Mouse (Mus musculus): Measurements from ENCODE around the gene Atp7b. TPM values are rescaled to one million over a fixed set of nuclear protein-coding genes. Genes with fewer than 3 reads are reported as not detected.
A peak's percentile ranks its signal among the peaks of the same experiment; 100 is the strongest.

The Atp7b gene
- polyA plus RNA-seq, 1 experiment from 2014 or later, result 2.3 TPM

- Histone ChIP-seq H3K27me3 (ENCODE audit: control insufficient read depth, insufficient read depth, low read length) (peaks cover 19% of the 10 kb centered on the region), H3K4me2 (ENCODE audit: low read depth, low read length, severe bottlenecking) (0 out of 2 replicates have a peak overlapping the region, but pooled peaks have one; percentile 11), H3K36me3 (ENCODE audit: control insufficient read depth, insufficient read depth, low read length) (no peaks in the 10 kb centered on the region), H3K27ac (ENCODE audit: low read depth, low read length) (no peak overlapping the region), H3K9me3 (ENCODE audit: control insufficient read depth, low read length) (no peaks in the 10 kb centered on the region), H3K4me3 (ENCODE audit: low read depth, low read length) (no peak overlapping the region), H3K4me1 (replicated peaks; ENCODE audit: control insufficient read depth, insufficient read depth, low read length) (no peaks in the 10 kb centered on the region; the same call in 1 of the 2 replicates), H3K9ac (ENCODE audit: low read length) (no peak overlapping the region)
- ATAC-seq (replicated peaks; ENCODE audit: low FRiP score) (peak; percentile 89), DNase-seq (ENCODE audit: low spot score) (peak; percentile 74)
- 35% methylated on average over 24 of the region's 24 CpGs for WGBS
Measured at GRCm38 (mm10) chr8:22013034-22013707, 46.9 kb downstream of the Atp7b start.

- Histone ChIP-seq H3K27ac (ENCODE audit: low read depth, low read length) (no peak overlapping the region), H3K27me3 (ENCODE audit: control insufficient read depth, insufficient read depth, low read length) (peaks cover 11% of the 10 kb centered on the region), H3K9me3 (ENCODE audit: control insufficient read depth, low read length) (no peaks in the 10 kb centered on the region), H3K4me2 (ENCODE audit: low read depth, low read length, severe bottlenecking) (no peak overlapping the region), H3K36me3 (ENCODE audit: control insufficient read depth, insufficient read depth, low read length) (no peaks in the 10 kb centered on the region), H3K4me1 (replicated peaks; ENCODE audit: control insufficient read depth, insufficient read depth, low read length) (no peaks in the 10 kb centered on the region; the same call in 1 of the 2 replicates), H3K4me3 (ENCODE audit: low read depth, low read length) (no peak overlapping the region), H3K9ac (ENCODE audit: low read length) (no peak overlapping the region)
- ATAC-seq (replicated peaks; ENCODE audit: low FRiP score) (no peak), DNase-seq (ENCODE audit: low spot score) (no peak)
- WGBS, result 55% methylated on average over 3 of the region's 3 CpGs
Measured at GRCm38 (mm10) chr8:22009403-22009802, 50.7 kb downstream of the Atp7b start.

DNA sequence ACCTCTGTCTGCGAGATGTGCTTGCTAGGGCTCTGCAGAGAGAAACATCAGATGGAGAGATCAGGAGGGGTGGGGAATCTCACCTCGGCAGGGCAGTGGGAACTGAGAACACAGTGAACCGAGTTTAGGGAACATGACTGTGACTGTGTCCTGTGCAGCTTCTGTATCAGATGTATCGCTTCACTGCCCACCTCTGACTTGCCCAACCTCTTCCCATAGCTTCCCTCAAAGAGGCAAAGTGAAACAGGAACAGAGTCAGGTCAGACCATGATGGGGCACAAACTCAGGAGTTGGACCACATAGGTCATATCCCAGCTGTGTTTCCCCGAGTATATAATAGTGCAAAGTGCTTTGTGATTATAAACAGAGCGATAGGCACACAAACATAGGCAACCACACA lies 53.7 kb downstream of the Atp7b start:
- Histone ChIP-seq H3K27me3 (ENCODE audit: control insufficient read depth, insufficient read depth, low read length) (peaks cover 4% of the 10 kb centered on the region), H3K9me3 (ENCODE audit: control insufficient read depth, low read length) (no peaks in the 10 kb centered on the region), H3K36me3 (ENCODE audit: control insufficient read depth, insufficient read depth, low read length) (no peaks in the 10 kb centered on the region), H3K4me2 (ENCODE audit: low read depth, low read length, severe bottlenecking) (no peak overlapping the region), H3K4me1 (replicated peaks; ENCODE audit: control insufficient read depth, insufficient read depth, low read length) (no peaks in the 10 kb centered on the region), H3K9ac (ENCODE audit: low read length) (no peak overlapping the region), H3K4me3 (ENCODE audit: low read depth, low read length) (no peak overlapping the region), H3K27ac (ENCODE audit: low read depth, low read length) (no peak overlapping the region)
- ATAC-seq (replicated peaks; ENCODE audit: low FRiP score) (no peak), DNase-seq (ENCODE audit: low spot score) (no peak)
- WGBS, result 74% methylated on average over 6 of the region's 6 CpGs

DNA sequence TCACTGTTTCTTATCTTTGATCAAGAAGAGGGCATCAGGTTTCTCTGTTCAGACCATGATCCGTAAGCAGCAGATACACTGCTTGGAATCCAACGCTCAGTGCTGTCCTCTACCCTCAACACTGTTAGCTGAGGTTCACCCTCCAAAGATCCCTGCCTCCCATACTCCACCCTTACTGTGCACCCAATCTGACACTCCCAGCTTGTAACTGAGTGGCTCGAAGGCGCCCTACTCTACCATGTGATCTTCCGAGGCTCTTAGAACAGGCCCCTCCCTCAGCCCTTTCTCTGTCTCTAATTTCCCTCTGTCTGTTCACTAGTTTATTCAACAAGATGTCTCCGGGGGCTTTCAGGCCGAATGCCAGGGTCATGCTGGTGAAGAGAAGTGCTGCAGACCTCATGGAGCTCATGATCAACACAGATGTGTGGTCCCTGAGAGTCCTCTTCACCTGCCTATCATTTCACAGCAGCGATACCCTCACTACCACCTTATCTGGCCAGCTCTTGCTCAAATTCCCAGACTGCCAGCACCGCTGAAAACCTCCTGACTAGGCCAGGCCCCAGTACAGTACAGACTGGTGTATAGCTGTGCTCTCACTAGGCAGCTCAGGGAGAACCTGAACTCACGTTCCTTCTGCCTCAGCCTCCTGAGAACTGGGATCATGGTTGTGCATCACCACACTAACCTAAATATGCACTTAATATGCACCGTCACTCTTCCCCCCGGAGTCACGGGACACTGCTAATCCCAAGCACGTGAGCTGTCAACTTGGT lies 55.2 kb downstream of the Atp7b start:
- WGBS, result 86% methylated on average over 14 of the region's 14 CpGs
- H3K4me3 ChIP-seq (ENCODE audit: low read depth, low read length), result no peak overlapping the region
- ATAC-seq (replicated peaks; ENCODE audit: low FRiP score), result no peak
- DNase-seq (ENCODE audit: low spot score), result no peak
- H3K27ac ChIP-seq (ENCODE audit: low read depth, low read length), result no peak overlapping the region
- H3K36me3 ChIP-seq (ENCODE audit: control insufficient read depth, insufficient read depth, low read length), result no peaks in the 10 kb centered on the region
- H3K4me2 ChIP-seq (ENCODE audit: low read depth, low read length, severe bottlenecking), result no peak overlapping the region
- no peaks in the 10 kb centered on the region; the same call in 1 of the 2 replicates for H3K27me3 ChIP-seq (ENCODE audit: control insufficient read depth, insufficient read depth, low read length)
- H3K9me3 ChIP-seq (ENCODE audit: control insufficient read depth, low read length), result no peaks in the 10 kb centered on the region
- H3K4me1 ChIP-seq (replicated peaks; ENCODE audit: control insufficient read depth, insufficient read depth, low read length), result no peaks in the 10 kb centered on the region
- no peak overlapping the region for H3K9ac ChIP-seq (ENCODE audit: low read length)

DNA sequence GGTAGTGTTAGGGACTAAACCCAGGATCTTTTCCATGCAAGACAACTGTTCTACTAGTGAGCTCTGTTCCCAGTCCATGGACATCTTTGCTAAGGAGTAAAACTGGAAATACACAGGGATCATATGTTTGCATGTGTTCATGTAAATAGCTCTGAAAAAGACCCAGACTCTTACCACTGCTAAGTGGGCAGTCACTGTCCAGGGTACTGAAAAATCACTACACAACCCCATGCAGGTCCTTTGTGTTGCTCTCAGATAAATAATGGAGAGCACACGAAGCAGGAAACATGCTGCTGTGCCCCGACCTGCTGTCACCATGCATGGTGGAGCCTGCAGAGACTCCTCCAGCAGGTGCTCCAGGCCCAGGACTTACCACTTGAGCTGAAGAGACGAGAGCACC lies 64.9 kb downstream of the Atp7b start:
- no peak overlapping the region for H3K9ac ChIP-seq (ENCODE audit: low read length)
- H3K9me3 ChIP-seq (ENCODE audit: control insufficient read depth, low read length), result no peaks in the 10 kb centered on the region
- DNase-seq (ENCODE audit: low spot score), result no peak
- no peak overlapping the region for H3K27ac ChIP-seq (ENCODE audit: low read depth, low read length)
- no peak overlapping the region for H3K4me3 ChIP-seq (ENCODE audit: low read depth, low read length)
- no peaks in the 10 kb centered on the region for H3K36me3 ChIP-seq (ENCODE audit: control insufficient read depth, insufficient read depth, low read length)
- ATAC-seq (replicated peaks; ENCODE audit: low FRiP score), result no peak
- no peaks in the 10 kb centered on the region for H3K27me3 ChIP-seq (ENCODE audit: control insufficient read depth, insufficient read depth, low read length)
- H3K4me2 ChIP-seq (ENCODE audit: low read depth, low read length, severe bottlenecking), result no peak overlapping the region
- 57% methylated on average over 3 of the region's 3 CpGs for WGBS
- no peaks in the 10 kb centered on the region for H3K4me1 ChIP-seq (replicated peaks; ENCODE audit: control insufficient read depth, insufficient read depth, low read length)

GRCm38 (mm10) chr8:21992184-21992583 lies 67.9 kb downstream of the Atp7b start:
- Histone ChIP-seq H3K27ac (ENCODE audit: low read depth, low read length) (no peak overlapping the region), H3K36me3 (ENCODE audit: control insufficient read depth, insufficient read depth, low read length) (no peaks in the 10 kb centered on the region), H3K9ac (ENCODE audit: low read length) (no peak overlapping the region), H3K27me3 (ENCODE audit: control insufficient read depth, insufficient read depth, low read length) (no peaks in the 10 kb centered on the region), H3K4me3 (ENCODE audit: low read depth, low read length) (no peak overlapping the region), H3K9me3 (ENCODE audit: control insufficient read depth, low read length) (no peaks in the 10 kb centered on the region), H3K4me2 (ENCODE audit: low read depth, low read length, severe bottlenecking) (no peak overlapping the region), H3K4me1 (replicated peaks; ENCODE audit: control insufficient read depth, insufficient read depth, low read length) (no peaks in the 10 kb centered on the region)
- ATAC-seq (replicated peaks; ENCODE audit: low FRiP score), result peak; percentile 71
- WGBS, result 21% methylated on average over 6 of the region's 6 CpGs
- DNase-seq (ENCODE audit: low spot score), result peak; percentile 63

DNA sequence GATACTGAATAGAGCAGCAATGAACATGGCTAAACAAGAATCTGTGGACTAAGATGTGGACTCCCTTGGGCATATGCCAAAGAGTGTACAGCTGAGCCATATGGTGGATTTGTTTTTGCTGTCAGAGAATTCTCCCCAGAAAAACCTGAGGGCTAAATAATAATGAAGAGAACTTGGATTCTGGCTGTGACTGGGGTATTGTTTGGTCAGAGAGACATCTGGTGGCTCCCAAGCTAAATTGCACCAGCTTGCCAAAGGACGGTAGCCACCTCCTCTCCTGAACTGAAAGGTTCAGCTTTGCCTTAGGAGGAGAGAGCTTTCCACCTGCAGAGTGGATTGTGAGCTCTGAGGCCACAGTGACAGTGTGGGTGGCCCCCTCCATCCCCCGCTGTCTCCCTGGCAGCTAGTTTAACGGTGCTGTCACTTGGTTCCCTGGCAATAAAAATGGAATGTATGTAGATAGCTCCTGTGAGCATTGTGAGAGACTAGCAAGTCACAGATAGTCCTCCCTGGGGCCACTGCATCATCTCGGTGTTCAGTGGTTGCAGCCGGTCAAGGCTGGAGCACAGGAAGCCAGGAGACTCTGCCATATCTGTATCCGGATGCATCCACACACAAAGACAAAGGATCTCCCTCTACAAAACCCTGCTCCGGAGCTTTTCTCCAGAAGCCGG lies 78.3 kb downstream of the Atp7b start:
- DNase-seq (ENCODE audit: low spot score) (no peak), ATAC-seq (replicated peaks; ENCODE audit: low FRiP score) (no peak)
- Histone ChIP-seq H3K36me3 (ENCODE audit: control insufficient read depth, insufficient read depth, low read length) (no peaks in the 10 kb centered on the region), H3K27ac (ENCODE audit: low read depth, low read length) (no peak overlapping the region), H3K4me1 (replicated peaks; ENCODE audit: control insufficient read depth, insufficient read depth, low read length) (0 out of 2 replicates have a peak, but pooled peaks cover 2% of the 10 kb centered on the region), H3K9ac (ENCODE audit: low read length) (no peak overlapping the region), H3K9me3 (ENCODE audit: control insufficient read depth, low read length) (no peaks in the 10 kb centered on the region), H3K27me3 (ENCODE audit: control insufficient read depth, insufficient read depth, low read length) (no peaks in the 10 kb centered on the region), H3K4me2 (ENCODE audit: low read depth, low read length, severe bottlenecking) (no peak overlapping the region), H3K4me3 (ENCODE audit: low read depth, low read length) (no peak overlapping the region)
- 67% methylated on average over 8 of the region's 8 CpGs for WGBS

GRCm38 (mm10) chr8:21978193-21978592 lies 81.9 kb downstream of the Atp7b start:
- H3K27me3 ChIP-seq (ENCODE audit: control insufficient read depth, insufficient read depth, low read length), result no peaks in the 10 kb centered on the region

More at GRCm38 (mm10) chr8:21978193-21978592, 81.9 kb downstream of the Atp7b start:
- no peaks in the 10 kb centered on the region for H3K36me3 ChIP-seq (ENCODE audit: control insufficient read depth, insufficient read depth, low read length)
- ATAC-seq (replicated peaks; ENCODE audit: low FRiP score) (no peak), DNase-seq (ENCODE audit: low spot score) (no peak)
- H3K4me1 ChIP-seq (replicated peaks; ENCODE audit: control insufficient read depth, insufficient read depth, low read length), result 0 out of 2 replicates have a peak, but pooled peaks cover 2% of the 10 kb centered on the region
- H3K9ac ChIP-seq (ENCODE audit: low read length), result no peak overlapping the region
- H3K4me3 ChIP-seq (ENCODE audit: low read depth, low read length), result no peak overlapping the region
- 65% methylated on average over 4 of the region's 4 CpGs for WGBS
- no peak overlapping the region for H3K27ac ChIP-seq (ENCODE audit: low read depth, low read length)
- no peak overlapping the region for H3K4me2 ChIP-seq (ENCODE audit: low read depth, low read length, severe bottlenecking)
- no peaks in the 10 kb centered on the region for H3K9me3 ChIP-seq (ENCODE audit: control insufficient read depth, low read length)

Measured in forebrain, embryonic 11.5 days (tissue).